Mouse (Mus musculus) brain, embryonic 14.5 days (tissue): ENCODE measurements at regions not wholly inside any gene's neighbourhood (a gene's known extent, or its start where the extent isn't known, plus 50 kb on each side); places are given as distances from the start of the nearest gene placed in this dataset.

Source experiments
- DNase-seq: peaks from one replicate; pipeline ENCODE4 v3.0.0-alpha.2; 2011; ENCODE audit warnings: low read depth
- CTCF ChIP-seq: fragments of 200-500 bp; IDR thresholded peaks from 2 replicates; pipeline ENCODE4 v1.5.1; 2012; ENCODE audit warnings: inconsistent platforms, mild to moderate bottlenecking, moderate library complexity, borderline replicate concordance; ENCODE audit not compliant: insufficient read depth, insufficient read length; ENCODE audit errors: extremely low read depth
- POLR2A ChIP-seq: fragments of 200-500 bp; IDR thresholded peaks from 2 replicates; pipeline ENCODE4 v1.6.1; 2012; ENCODE audit warnings: mild to moderate bottlenecking, inconsistent platforms, borderline replicate concordance; ENCODE audit not compliant: poor library complexity, insufficient read depth, insufficient read length, severe bottlenecking; ENCODE audit errors: extremely low read depth

- DNase-seq, result no peak
- no peak for TF ChIP-seq POLR2A
- TF ChIP-seq CTCF, result no peak
These were observed 60.1 kb upstream of the Tnp1 start for GRCm38 (mm10) chr1:73075699-73076373.

- no peak for DNase-seq
- TF ChIP-seq CTCF (no peak), POLR2A (no peak)
These were observed 59.5 kb upstream of the Tnp1 start for GRCm38 (mm10) chr1:73075159-73075558.

GRCm38 (mm10) chr1:73074525-73074924 is 58.8 kb upstream of the Tnp1 start:
- DNase-seq, result no peak
- TF ChIP-seq POLR2A (no peak), CTCF (no peak)

- TF ChIP-seq CTCF (no peak), POLR2A (no peak)
- DNase-seq, result no peak
These were observed 56.7 kb upstream of the Tnp1 start for GRCm38 (mm10) chr1:73072237-73072904.

- no peak for TF ChIP-seq CTCF
- no peak for TF ChIP-seq POLR2A
These were observed 54.4 kb upstream of the Tnp1 start for GRCm38 (mm10) chr1:73070126-73070525.

More at GRCm38 (mm10) chr1:73070126-73070525, 54.4 kb upstream of the Tnp1 start:
- DNase-seq, result no peak
